Mouse (Mus musculus) T-helper 2 cell (primary cell): Measurements from ENCODE around the gene Slf2.

Experiments
- in situ Hi-C: fragments of 300-600 bp; cut with MboI, MseI; formaldehyde crosslinking; loops from one replicate; pipeline ENCODE4 v1.15.1; 2025; ENCODE audit warnings: high pct_unique_total_duplicates

Gene Slf2

GRCm38 (mm10) chr19:45029571-45029970, 98.6 kb downstream of the Slf2 start:
- in situ Hi-C loops = no loop called here

GRCm38 (mm10) chr19:45030111-45030510, 99.2 kb downstream of the Slf2 start:
- in situ Hi-C loops = loop anchor here (5.0 to 10.0 kb wide), 3 partner anchors 48 to 1275 kb away; partner anchors contain the start of gene Nfkb2

GRCm38 (mm10) chr19:45030746-45031693, 100.1 kb downstream of the Slf2 start:
- in situ Hi-C loops = loop anchor here (5.0 to 10.0 kb wide), 3 partner anchors 49 to 1274 kb away; partner anchors contain the start of gene Nfkb2

GRCm38 (mm10) chr19:45031780-45032179, 100.8 kb downstream of the Slf2 start:
- in situ Hi-C loops = loop anchor here (5.0 to 10.0 kb wide), 3 partner anchors 49 to 1273 kb away; partner anchors contain the start of gene Nfkb2
